Mouse (Mus musculus) stomach, embryonic 14.5 days (tissue): Measurements from ENCODE around the gene Gch1. TPM values are rescaled to one million over a fixed set of nuclear protein-coding genes. Genes with fewer than 3 reads are reported as not detected.
A peak's percentile ranks its signal among the peaks of the same experiment; 100 is the strongest.

Experiments used
- ATAC-seq: fragments of 200-750 bp; cut with Nextera tagmentation; 2 replicates; pipeline ENCODE4 v1.8.0; 2017; ENCODE audit warnings: low read depth, moderate TSS enrichment; ENCODE audit not compliant: insufficient number of reproducible peaks, insufficient read depth, low FRiP score
- H3K27ac ChIP-seq: fragments of 300-500 bp; sonication (generic); 2 replicates; pipeline ENCODE4 v1.5.1; 2014; ENCODE audit warnings: mild to moderate bottlenecking, low read length, moderate library complexity, mixed read lengths
- H3K27me3 ChIP-seq: fragments of 300-500 bp; sonication (generic); 2 replicates; pipeline ENCODE4 v1.6.1; 2014; ENCODE audit warnings: low read length, control low read depth, mixed read lengths; ENCODE audit not compliant: control insufficient read depth, insufficient read depth
- H3K36me3 ChIP-seq: fragments of 300-500 bp; sonication (generic); 2 replicates; pipeline ENCODE4 v1.6.1; 2014; ENCODE audit warnings: mild to moderate bottlenecking, control low read depth, low read length, moderate library complexity, mixed read lengths; ENCODE audit not compliant: control insufficient read depth, insufficient read depth
- H3K4me1 ChIP-seq: fragments of 300-500 bp; sonication (generic); 2 replicates; pipeline ENCODE4 v1.6.1; 2014; ENCODE audit warnings: low read length, control low read depth, mixed read lengths; ENCODE audit not compliant: control insufficient read depth, insufficient read depth
- H3K4me2 ChIP-seq: fragments of 300-500 bp; sonication (generic); replicated peaks from 2 replicates; pipeline ENCODE4 v1.6.1; 2014; ENCODE audit warnings: low read depth, low read length, control low read depth
- H3K4me3 ChIP-seq: fragments of 300-500 bp; sonication (generic); 2 replicates; pipeline ENCODE4 v1.5.1; 2014; ENCODE audit warnings: low read depth, low read length, control low read depth
- H3K9ac ChIP-seq: fragments of 300-500 bp; sonication (generic); replicated peaks from 2 replicates; pipeline ENCODE4 v1.6.1; 2014; ENCODE audit warnings: low read depth, mild to moderate bottlenecking, control low read depth, low read length, moderate library complexity, mixed read lengths
- H3K9me3 ChIP-seq: fragments of 300-500 bp; sonication (generic); 2 replicates; pipeline ENCODE4 v1.6.1; 2016; ENCODE audit warnings: low read depth, low read length, control low read depth; ENCODE audit not compliant: control insufficient read depth
- WGBS: fragments of 180-500 bp; shearing (Covaris S2); extraction: QIAGEN DNeasy Blood & Tissue Kit; methylation state at CpG from one replicate; pipeline ENCODE4 v1.1.7; 2014; 5-methylcytosine and 5-hydroxymethylcytosine counted together
- polyA plus RNA-seq: library from polyadenylated mRNA; unstranded; fragments of >200 nt; fragmentation: Nextera tagmentation; extraction: Ambion mirVana; gene quantifications from 2 replicates; pipeline ENCODE4 v1.2.1, GENCODE M21; 2014

The Gch1 gene
- polyA plus RNA-seq, 1 experiment from 2014 or later = 4.5 TPM

- Histone ChIP-seq H3K27me3 (no peaks in the 10 kb centered on the region), H3K4me3 (no peak overlapping the region), H3K4me1 (0 out of 2 replicates have a peak, but pooled peaks cover 3% of the 10 kb centered on the region), H3K4me2 (no peak overlapping the region), H3K27ac (no peak overlapping the region), H3K9me3 (no peaks in the 10 kb centered on the region), H3K9ac (no peak overlapping the region), H3K36me3 (no peaks in the 10 kb centered on the region)
- no peak for ATAC-seq
- 71% methylated on average over 6 of the region's 6 CpGs for WGBS
These were observed 4.3 kb upstream of the Gch1 start for GRCm38 (mm10) chr14:47193506-47193905.

GRCm38 (mm10) chr14:47191861-47192260 is 2.6 kb upstream of the Gch1 start:
- H3K27me3 ChIP-seq = 0 out of 2 replicates have a peak, but pooled peaks cover 4% of the 10 kb centered on the region
- no peaks in the 10 kb centered on the region for H3K36me3 ChIP-seq
- no peak for ATAC-seq
- WGBS = 37% methylated on average over 5 of the region's 5 CpGs
- H3K9ac ChIP-seq = no peak overlapping the region
- no peak overlapping the region for H3K27ac ChIP-seq
- no peaks in the 10 kb centered on the region for H3K9me3 ChIP-seq
- 0 out of 2 replicates have a peak, but pooled peaks cover 6% of the 10 kb centered on the region for H3K4me1 ChIP-seq
- no peak overlapping the region for H3K4me3 ChIP-seq
- no peak overlapping the region for H3K4me2 ChIP-seq

GRCm38 (mm10) chr14:47190626-47191025 is 1.4 kb upstream of the Gch1 start:
- Histone ChIP-seq H3K36me3 (no peaks in the 10 kb centered on the region), H3K27ac (no peak overlapping the region), H3K9ac (no peak overlapping the region), H3K4me1 (0 out of 2 replicates have a peak, but pooled peaks cover 6% of the 10 kb centered on the region), H3K4me2 (no peak overlapping the region), H3K9me3 (no peaks in the 10 kb centered on the region), H3K4me3 (no peak overlapping the region), H3K27me3 (0 out of 2 replicates have a peak, but pooled peaks cover 4% of the 10 kb centered on the region)
- 54% methylated on average over 4 of the region's 4 CpGs for WGBS
- ATAC-seq = no peak

- H3K27ac ChIP-seq = no peak overlapping the region
- no peaks in the 10 kb centered on the region for H3K36me3 ChIP-seq
- H3K9me3 ChIP-seq = no peaks in the 10 kb centered on the region
- H3K4me1 ChIP-seq = 0 out of 2 replicates have a peak, but pooled peaks cover 6% of the 10 kb centered on the region
- ATAC-seq = peak; percentile 12; the same call in 1 of the 2 replicates
- WGBS = 10% methylated on average over 8 of the region's 8 CpGs
- H3K4me2 ChIP-seq = peak overlapping the region; percentile 84
- H3K4me3 ChIP-seq = peak overlapping the region; percentile 55
- H3K27me3 ChIP-seq = 0 out of 2 replicates have a peak, but pooled peaks cover 4% of the 10 kb centered on the region
- no peak overlapping the region for H3K9ac ChIP-seq
These were observed 382 bp upstream of the Gch1 start for GRCm38 (mm10) chr14:47189635-47189955.

- peak overlapping the region; percentile 84 for H3K4me2 ChIP-seq
- ATAC-seq = no peak
- no peaks in the 10 kb centered on the region for H3K36me3 ChIP-seq
- H3K4me1 ChIP-seq = 0 out of 2 replicates have a peak, but pooled peaks cover 6% of the 10 kb centered on the region
- 0 out of 2 replicates have a peak, but pooled peaks cover 4% of the 10 kb centered on the region for H3K27me3 ChIP-seq
- peak overlapping the region; percentile 55 for H3K4me3 ChIP-seq
- H3K9me3 ChIP-seq = no peaks in the 10 kb centered on the region
- H3K27ac ChIP-seq = no peak overlapping the region
- 1% methylated on average over 16 of the region's 16 CpGs for WGBS
- H3K9ac ChIP-seq = no peak overlapping the region; the same call in 1 of the 2 replicates
These were observed 752 bp downstream of the Gch1 start for GRCm38 (mm10) chr14:47188475-47188847.

- H3K27me3 ChIP-seq = 0 out of 2 replicates have a peak, but pooled peaks cover 4% of the 10 kb centered on the region
- no peak overlapping the region for H3K27ac ChIP-seq
- peak overlapping the region; percentile 84 for H3K4me2 ChIP-seq
- 0 out of 2 replicates have a peak, but pooled peaks cover 6% of the 10 kb centered on the region for H3K4me1 ChIP-seq
- WGBS = 39% methylated on average over 12 of the region's 12 CpGs
- no peak overlapping the region for H3K9ac ChIP-seq
- H3K36me3 ChIP-seq = no peaks in the 10 kb centered on the region
- no peaks in the 10 kb centered on the region for H3K9me3 ChIP-seq
- no peak for ATAC-seq
- H3K4me3 ChIP-seq = peak overlapping the region; percentile 55; the same call in 1 of the 2 replicates
These were observed 1.4 kb downstream of the Gch1 start for GRCm38 (mm10) chr14:47187666-47188360.

- Histone ChIP-seq H3K9me3 (no peaks in the 10 kb centered on the region), H3K4me3 (no peak overlapping the region), H3K27ac (no peak overlapping the region), H3K4me1 (0 out of 2 replicates have a peak, but pooled peaks cover 6% of the 10 kb centered on the region), H3K27me3 (0 out of 2 replicates have a peak, but pooled peaks cover 4% of the 10 kb centered on the region), H3K4me2 (no peak overlapping the region), H3K36me3 (no peaks in the 10 kb centered on the region), H3K9ac (no peak overlapping the region)
- ATAC-seq = no peak
- WGBS = 48% methylated on average over 1 of the region's 1 CpGs
These were observed 2.0 kb downstream of the Gch1 start for GRCm38 (mm10) chr14:47187261-47187660.

GRCm38 (mm10) chr14:47186561-47186960 is 2.7 kb downstream of the Gch1 start:
- WGBS = 80% methylated on average over 2 of the region's 2 CpGs
- Histone ChIP-seq H3K27me3 (0 out of 2 replicates have a peak, but pooled peaks cover 4% of the 10 kb centered on the region), H3K9ac (no peak overlapping the region), H3K4me2 (no peak overlapping the region), H3K4me1 (0 out of 2 replicates have a peak, but pooled peaks cover 6% of the 10 kb centered on the region), H3K27ac (no peak overlapping the region), H3K36me3 (no peaks in the 10 kb centered on the region), H3K4me3 (no peak overlapping the region), H3K9me3 (no peaks in the 10 kb centered on the region)
- no peak for ATAC-seq
